Mouse (Mus musculus): ENCODE measurements around the gene Lamtor2. TPM values are rescaled to one million over a fixed set of nuclear protein-coding genes. Genes with fewer than 3 reads are reported as not detected.

Gene Lamtor2
- polyA plus RNA-seq, 1 experiment from 2014 or later: 256 TPM

- Histone ChIP-seq H3K27me3 (replicated peaks; ENCODE audit: control insufficient read depth, insufficient read depth, low read length) (no peaks in the 10 kb centered on the region), H3K36me3 (ENCODE audit: control insufficient read depth, insufficient read depth, low read length) (peaks cover 35% of the 10 kb centered on the region), H3K4me1 (ENCODE audit: control insufficient read depth, insufficient read depth, low read length) (peaks cover 8% of the 10 kb centered on the region; the same call in 1 of the 2 replicates), H3K9me3 (ENCODE audit: control insufficient read depth, low read length) (no peaks in the 10 kb centered on the region), H3K9ac (ENCODE audit: low read depth, low read length) (no peak overlapping the region), H3K27ac (ENCODE audit: low read length) (no peak overlapping the region), H3K4me3 (ENCODE audit: low read length) (no peak overlapping the region), H3K4me2 (ENCODE audit: low read depth, low read length) (no peak overlapping the region)
- no peak for ATAC-seq
- 71% methylated on average over 4 of the region's 4 CpGs for WGBS
Observed at GRCm38 (mm10) chr3:88561989-88562388, 9.1 kb upstream of the Lamtor2 start.

DNA sequence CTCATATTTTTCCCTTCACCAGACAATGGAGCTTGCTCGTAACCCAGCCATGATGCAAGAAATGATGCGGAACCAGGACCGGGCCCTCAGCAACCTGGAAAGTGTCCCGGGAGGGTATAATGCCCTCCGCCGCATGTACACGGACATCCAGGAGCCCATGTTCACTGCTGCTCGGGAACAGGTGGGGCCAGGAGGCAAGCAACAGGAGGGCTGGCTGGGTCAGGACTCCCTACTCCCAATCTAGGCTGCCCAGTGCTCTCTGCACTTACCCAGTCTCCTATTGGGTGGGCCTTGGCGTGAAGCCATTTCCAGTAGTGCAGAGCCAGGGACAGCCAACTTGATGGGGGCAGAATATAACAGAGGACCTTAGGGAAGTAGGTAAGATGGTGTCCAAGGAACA, 6.7 kb upstream of the Lamtor2 start:
- 93% methylated on average over 9 of the region's 9 CpGs for WGBS
- peaks cover 12% of the 10 kb centered on the region for H3K4me1 ChIP-seq (ENCODE audit: control insufficient read depth, insufficient read depth, low read length)
- H3K4me2 ChIP-seq (ENCODE audit: low read depth, low read length): no peak overlapping the region
- no peaks in the 10 kb centered on the region for H3K27me3 ChIP-seq (replicated peaks; ENCODE audit: control insufficient read depth, insufficient read depth, low read length)
- H3K27ac ChIP-seq (ENCODE audit: low read length): no peak overlapping the region
- H3K36me3 ChIP-seq (ENCODE audit: control insufficient read depth, insufficient read depth, low read length): peaks cover 34% of the 10 kb centered on the region
- H3K9me3 ChIP-seq (ENCODE audit: control insufficient read depth, low read length): no peaks in the 10 kb centered on the region
- ATAC-seq: no peak
- H3K4me3 ChIP-seq (ENCODE audit: low read length): no peak overlapping the region
- no peak overlapping the region for H3K9ac ChIP-seq (ENCODE audit: low read depth, low read length)

DNA sequence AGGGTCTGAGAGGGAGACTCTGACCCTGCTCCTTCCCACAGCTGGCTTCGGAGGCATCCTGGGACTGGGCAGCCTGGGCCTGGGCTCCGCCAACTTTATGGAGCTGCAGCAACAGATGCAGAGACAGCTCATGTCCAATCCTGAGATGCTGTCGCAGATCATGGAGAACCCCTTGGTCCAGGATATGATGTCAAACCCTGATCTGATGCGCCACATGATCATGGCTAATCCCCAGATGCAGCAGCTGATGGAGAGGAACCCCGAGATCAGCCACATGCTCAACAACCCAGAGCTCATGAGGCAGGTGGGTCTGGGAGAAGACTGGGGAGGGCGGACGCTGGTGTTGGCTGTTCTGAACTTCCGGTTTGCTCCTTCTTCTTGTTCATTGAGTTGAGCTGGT, 3.7 kb upstream of the Lamtor2 start:
- H3K27me3 ChIP-seq (replicated peaks; ENCODE audit: control insufficient read depth, insufficient read depth, low read length): no peaks in the 10 kb centered on the region
- no peak overlapping the region for H3K27ac ChIP-seq (ENCODE audit: low read length)
- no peak overlapping the region for H3K4me3 ChIP-seq (ENCODE audit: low read length)
- H3K36me3 ChIP-seq (ENCODE audit: control insufficient read depth, insufficient read depth, low read length): peaks cover 14% of the 10 kb centered on the region; the same call in 1 of the 2 replicates
- no peak for ATAC-seq
- H3K4me2 ChIP-seq (ENCODE audit: low read depth, low read length): no peak overlapping the region
- H3K4me1 ChIP-seq (ENCODE audit: control insufficient read depth, insufficient read depth, low read length): peaks cover 21% of the 10 kb centered on the region
- WGBS: 96% methylated on average over 8 of the region's 8 CpGs
- no peaks in the 10 kb centered on the region for H3K9me3 ChIP-seq (ENCODE audit: control insufficient read depth, low read length)
- no peak overlapping the region for H3K9ac ChIP-seq (ENCODE audit: low read depth, low read length)

DNA sequence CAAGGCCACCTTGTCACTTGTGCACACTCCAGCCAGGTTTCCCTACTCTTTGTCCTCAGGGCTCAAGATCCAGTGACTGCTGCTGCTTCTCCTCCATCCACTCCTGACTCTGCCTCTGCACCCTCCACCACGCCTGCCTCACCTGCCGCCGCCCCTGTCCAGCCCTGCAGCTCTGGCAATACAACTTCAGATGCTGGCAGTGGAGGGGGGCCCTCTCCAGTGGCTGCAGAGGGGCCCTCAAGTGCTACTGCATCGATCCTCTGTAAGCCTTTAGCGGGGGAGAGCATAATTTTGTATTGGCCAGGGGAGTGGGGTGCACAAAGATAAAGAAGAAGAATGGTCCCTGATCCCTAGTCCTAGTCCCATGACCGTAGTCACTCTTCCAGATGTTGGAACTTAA, 2.9 kb upstream of the Lamtor2 start:
- H3K9me3 ChIP-seq (ENCODE audit: control insufficient read depth, low read length): no peaks in the 10 kb centered on the region
- H3K4me3 ChIP-seq (ENCODE audit: low read length): no peak overlapping the region
- H3K4me2 ChIP-seq (ENCODE audit: low read depth, low read length): no peak overlapping the region
- H3K9ac ChIP-seq (ENCODE audit: low read depth, low read length): no peak overlapping the region
- H3K36me3 ChIP-seq (ENCODE audit: control insufficient read depth, insufficient read depth, low read length): peaks cover 8% of the 10 kb centered on the region; the same call in 1 of the 2 replicates
- no peaks in the 10 kb centered on the region for H3K27me3 ChIP-seq (replicated peaks; ENCODE audit: control insufficient read depth, insufficient read depth, low read length)
- H3K27ac ChIP-seq (ENCODE audit: low read length): no peak overlapping the region
- peaks cover 25% of the 10 kb centered on the region for H3K4me1 ChIP-seq (ENCODE audit: control insufficient read depth, insufficient read depth, low read length)
- WGBS: 92% methylated on average over 6 of the region's 6 CpGs
- no peak for ATAC-seq

DNA sequence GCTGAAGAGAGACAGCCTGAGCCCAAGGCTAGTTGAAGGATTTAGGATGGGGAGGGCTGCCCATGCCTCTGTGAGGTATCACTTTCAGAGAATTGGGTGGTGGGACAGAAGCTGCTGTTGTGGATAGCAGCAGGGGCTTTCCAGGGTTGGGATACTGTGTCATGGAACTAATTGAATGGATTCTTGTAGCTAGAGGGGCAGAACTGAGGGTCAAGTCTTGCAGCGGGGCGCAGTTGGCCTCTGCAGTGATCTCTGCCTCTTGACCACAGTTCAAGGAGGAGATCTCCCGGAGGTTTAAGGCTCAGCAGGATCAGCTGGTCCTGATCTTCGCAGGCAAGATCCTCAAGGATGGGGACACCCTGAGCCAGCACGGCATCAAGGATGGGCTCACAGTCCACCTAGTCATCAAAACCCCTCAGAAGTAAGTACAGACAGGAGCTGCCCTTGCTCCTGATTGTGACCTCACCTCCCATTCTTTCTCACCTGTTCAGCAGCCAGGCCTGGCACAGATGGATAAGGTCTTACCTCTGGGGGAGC, 2.3 kb upstream of the Lamtor2 start:
- 89% methylated on average over 5 of the region's 5 CpGs for WGBS
- H3K4me1 ChIP-seq (ENCODE audit: control insufficient read depth, insufficient read depth, low read length): peaks cover 25% of the 10 kb centered on the region
- no peak for ATAC-seq
- H3K4me2 ChIP-seq (ENCODE audit: low read depth, low read length): peak overlapping the region; percentile 86; the same call in 1 of the 2 replicates
- H3K27ac ChIP-seq (ENCODE audit: low read length): no peak overlapping the region
- H3K36me3 ChIP-seq (ENCODE audit: control insufficient read depth, insufficient read depth, low read length): peaks cover 5% of the 10 kb centered on the region; the same call in 1 of the 2 replicates
- H3K4me3 ChIP-seq (ENCODE audit: low read length): no peak overlapping the region
- no peaks in the 10 kb centered on the region for H3K27me3 ChIP-seq (replicated peaks; ENCODE audit: control insufficient read depth, insufficient read depth, low read length)
- H3K9ac ChIP-seq (ENCODE audit: low read depth, low read length): peak overlapping the region; percentile 34; the same call in 1 of the 2 replicates
- no peaks in the 10 kb centered on the region for H3K9me3 ChIP-seq (ENCODE audit: control insufficient read depth, low read length)

GRCm38 (mm10) chr3:88553880-88554586, 1.2 kb upstream of the Lamtor2 start:
- peaks cover 25% of the 10 kb centered on the region for H3K4me1 ChIP-seq (ENCODE audit: control insufficient read depth, insufficient read depth, low read length)
- H3K4me3 ChIP-seq (ENCODE audit: low read length): peak overlapping the region; percentile 95
- ATAC-seq: peak; percentile 5
- H3K27me3 ChIP-seq (replicated peaks; ENCODE audit: control insufficient read depth, insufficient read depth, low read length): no peaks in the 10 kb centered on the region
- peak overlapping the region; percentile 86 for H3K4me2 ChIP-seq (ENCODE audit: low read depth, low read length)
- no peaks in the 10 kb centered on the region for H3K9me3 ChIP-seq (ENCODE audit: control insufficient read depth, low read length)
- H3K36me3 ChIP-seq (ENCODE audit: control insufficient read depth, insufficient read depth, low read length): peaks cover 5% of the 10 kb centered on the region; the same call in 1 of the 2 replicates
- WGBS: under 1% methylated on average over 41 of the region's 41 CpGs
- peak overlapping the region; percentile 94 for H3K27ac ChIP-seq (ENCODE audit: low read length)
- peak overlapping the region; percentile 97 for H3K9ac ChIP-seq (ENCODE audit: low read depth, low read length)

DNA sequence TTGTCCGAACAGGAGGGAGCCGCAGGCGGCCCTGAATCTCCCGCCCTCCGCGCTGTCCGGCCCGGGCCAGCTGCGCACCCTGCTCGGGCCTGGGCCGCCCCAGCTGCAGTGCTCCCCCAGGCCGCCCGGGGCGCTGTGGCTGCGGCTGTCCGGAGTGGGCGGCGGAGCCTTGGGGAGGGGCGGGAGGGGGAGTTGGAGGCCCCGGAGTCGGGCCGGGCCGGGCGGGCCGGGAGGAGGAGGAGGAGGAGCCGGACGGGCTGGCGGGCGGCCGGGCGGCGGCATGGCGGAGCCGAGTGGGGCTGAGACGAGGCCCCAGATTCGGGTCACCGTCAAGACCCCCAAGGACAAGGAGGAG, 628 bp upstream of the Lamtor2 start, which contains the start of gene Ubqln4:
Ubqln4 (plus strand) TSS at position 234 of the 355 bp plus-strand sequence.
- H3K27me3 ChIP-seq (replicated peaks; ENCODE audit: control insufficient read depth, insufficient read depth, low read length): no peaks in the 10 kb centered on the region
- H3K4me1 ChIP-seq (ENCODE audit: control insufficient read depth, insufficient read depth, low read length): peaks cover 29% of the 10 kb centered on the region
- peak within 1 kb of the TSS; percentile 94 for H3K27ac ChIP-seq (ENCODE audit: low read length)
- peak within 1 kb of the TSS; percentile 97 for H3K9ac ChIP-seq (ENCODE audit: low read depth, low read length)
- peak within 1 kb of the TSS; percentile 86 for H3K4me2 ChIP-seq (ENCODE audit: low read depth, low read length)
- H3K36me3 ChIP-seq (ENCODE audit: control insufficient read depth, insufficient read depth, low read length): peaks cover 5% of the 10 kb centered on the region; the same call in 1 of the 2 replicates
- peak within 1 kb of the TSS; percentile 95 for H3K4me3 ChIP-seq (ENCODE audit: low read length)
- WGBS: 1% methylated on average over 29 of the region's 37 CpGs
- peak; percentile 85 for ATAC-seq
- H3K9me3 ChIP-seq (ENCODE audit: control insufficient read depth, low read length): no peaks in the 10 kb centered on the region

DNA sequence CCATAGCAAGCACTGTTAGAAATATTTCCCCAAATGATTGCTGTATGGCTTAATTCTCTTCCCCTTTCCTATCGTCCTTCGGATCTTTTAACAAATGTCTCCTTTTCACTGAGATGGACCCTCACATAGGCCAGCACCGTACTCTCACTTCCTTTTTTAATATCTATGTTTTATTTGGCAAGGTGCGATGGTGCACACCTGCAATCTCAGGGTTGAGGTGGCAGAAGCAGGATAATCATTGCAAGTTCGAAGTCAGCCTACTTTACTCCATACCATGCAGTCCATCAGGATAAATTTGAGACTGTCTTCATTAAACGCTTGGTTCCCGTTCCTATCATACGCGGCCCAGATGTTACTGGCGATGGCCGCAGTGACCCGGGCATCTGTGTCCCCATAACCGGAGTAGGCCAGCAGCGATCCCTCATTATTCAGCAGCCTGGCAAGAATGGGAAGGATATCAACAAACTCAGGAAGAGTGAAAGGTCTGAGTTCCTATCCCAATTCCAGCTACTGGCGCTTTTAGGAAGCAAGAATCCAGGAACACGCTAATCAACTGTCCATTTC, 710 bp downstream of the Lamtor2 start:
- peaks cover 5% of the 10 kb centered on the region; the same call in 1 of the 2 replicates for H3K36me3 ChIP-seq (ENCODE audit: control insufficient read depth, insufficient read depth, low read length)
- WGBS: 17% methylated on average over 16 of the region's 16 CpGs
- peak overlapping the region; percentile 86 for H3K4me2 ChIP-seq (ENCODE audit: low read depth, low read length)
- H3K4me3 ChIP-seq (ENCODE audit: low read length): peak overlapping the region; percentile 95
- H3K9ac ChIP-seq (ENCODE audit: low read depth, low read length): peak overlapping the region; percentile 97
- no peaks in the 10 kb centered on the region for H3K9me3 ChIP-seq (ENCODE audit: control insufficient read depth, low read length)
- H3K4me1 ChIP-seq (ENCODE audit: control insufficient read depth, insufficient read depth, low read length): peaks cover 29% of the 10 kb centered on the region
- peak overlapping the region; percentile 85 for H3K27ac ChIP-seq (ENCODE audit: low read length)
- H3K27me3 ChIP-seq (replicated peaks; ENCODE audit: control insufficient read depth, insufficient read depth, low read length): no peaks in the 10 kb centered on the region
- no peak for ATAC-seq

- no peaks in the 10 kb centered on the region for H3K36me3 ChIP-seq (ENCODE audit: control insufficient read depth, insufficient read depth, low read length)
- H3K9me3 ChIP-seq (ENCODE audit: control insufficient read depth, low read length): no peaks in the 10 kb centered on the region
- 66% methylated on average over 4 of the region's 4 CpGs for WGBS
- peak overlapping the region; percentile 85; the same call in 1 of the 2 replicates for H3K27ac ChIP-seq (ENCODE audit: low read length)
- peak overlapping the region; percentile 95 for H3K4me3 ChIP-seq (ENCODE audit: low read length)
- H3K4me2 ChIP-seq (ENCODE audit: low read depth, low read length): peak overlapping the region; percentile 86
- peaks cover 29% of the 10 kb centered on the region for H3K4me1 ChIP-seq (ENCODE audit: control insufficient read depth, insufficient read depth, low read length)
- H3K27me3 ChIP-seq (replicated peaks; ENCODE audit: control insufficient read depth, insufficient read depth, low read length): no peaks in the 10 kb centered on the region
- no peak for ATAC-seq
- H3K9ac ChIP-seq (ENCODE audit: low read depth, low read length): peak overlapping the region; percentile 97; the same call in 1 of the 2 replicates
Observed at GRCm38 (mm10) chr3:88551586-88551985, 1.3 kb downstream of the Lamtor2 start.
